Mouse (Mus musculus) testis, postnatal 10 days (tissue): ENCODE measurements around the gene Apobec1.
"Not testable (repeated sequence)": the region's sequence is repeated elsewhere in the genome, so short reads cannot be mapped to it uniquely, and the experiment has no call there.

ENCODE experiments used
- DNase-seq: peaks from one replicate; pipeline ENCODE4 v3.0.0; 2021; ENCODE audit warnings: low spot score

Apobec1 gene

GRCm38 (mm10) chr6:122604260-122604659 is 2.0 kb upstream of the Apobec1 start:
- DNase-seq = no peak

- DNase-seq = no peak
Observed at GRCm38 (mm10) chr6:122602992-122603322, 713 bp upstream of the Apobec1 start.

- no peak for DNase-seq
Observed at GRCm38 (mm10) chr6:122601615-122602014, 629 bp downstream of the Apobec1 start.

DNA sequence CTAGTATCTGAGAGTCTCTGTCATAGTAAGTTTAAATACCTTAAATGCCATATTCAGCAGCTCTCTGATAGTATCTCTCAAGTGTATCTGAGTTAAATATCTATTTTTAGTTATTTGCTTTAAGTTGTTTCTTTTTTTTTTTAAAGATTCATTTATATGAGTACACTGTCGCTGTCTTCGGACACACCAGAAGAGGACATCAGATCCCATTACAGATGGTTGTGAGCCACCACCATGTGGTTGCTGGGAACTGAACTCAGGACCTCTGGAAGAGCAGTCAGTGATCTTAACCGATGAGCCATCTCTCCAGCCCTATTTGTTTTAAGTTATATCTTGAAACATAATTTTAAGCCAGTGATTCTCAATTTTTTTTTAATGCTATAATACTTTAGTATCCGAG is 1.2 kb downstream of the Apobec1 start:
- DNase-seq = no peak

DNA sequence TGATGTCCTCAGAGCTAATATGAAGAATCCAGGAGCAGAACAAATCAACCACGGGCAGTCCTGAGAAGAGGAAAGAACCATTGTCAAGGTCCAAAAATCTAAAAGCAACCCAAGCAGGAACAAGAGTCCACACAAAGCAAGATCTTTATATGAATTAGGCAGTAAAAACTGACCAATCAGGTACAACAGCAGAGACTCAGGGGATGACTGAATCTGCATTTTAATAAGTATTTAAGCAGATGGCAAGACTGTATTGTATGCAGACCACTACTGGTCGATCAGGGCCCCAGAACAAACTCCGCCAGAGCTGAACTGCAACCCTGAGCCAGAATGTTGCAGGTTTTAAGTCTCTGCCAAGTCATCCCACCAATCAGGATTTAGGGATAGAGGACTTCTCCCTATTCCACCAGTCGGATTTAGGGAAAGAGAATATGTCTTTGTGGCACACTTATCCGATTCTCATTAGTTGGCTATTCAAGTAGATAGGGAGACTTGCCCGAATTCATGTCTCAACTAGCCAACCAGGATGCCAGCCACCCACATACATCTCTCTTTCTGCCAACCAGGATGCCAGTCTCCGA is 2.1 kb downstream of the Apobec1 start:
- DNase-seq = no peak

- DNase-seq = no peak
Observed at GRCm38 (mm10) chr6:122599054-122599737, 3.0 kb downstream of the Apobec1 start.

- DNase-seq = no peak
Observed at GRCm38 (mm10) chr6:122598436-122598835, 3.8 kb downstream of the Apobec1 start.

- DNase-seq = no peak
Observed at GRCm38 (mm10) chr6:122598014-122598413, 4.2 kb downstream of the Apobec1 start.

DNA sequence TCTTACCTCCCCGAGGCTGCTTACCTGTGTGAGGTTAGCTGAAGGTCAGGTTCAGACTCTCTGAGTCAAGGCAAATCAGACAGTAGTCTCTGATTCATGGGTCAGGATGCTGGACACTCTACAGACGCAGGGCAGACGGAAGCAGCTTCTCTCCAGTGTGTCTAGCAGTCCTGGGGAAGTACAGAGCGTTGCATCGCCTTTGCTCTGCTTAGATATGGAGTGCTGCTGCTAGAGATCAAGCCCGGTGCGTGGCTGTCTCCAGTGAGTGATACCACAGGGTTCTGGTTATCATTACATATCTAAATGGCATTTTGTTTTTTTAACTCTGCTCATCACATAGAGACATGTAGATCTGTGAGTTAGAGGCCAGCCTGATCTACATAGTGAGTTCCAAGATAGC is 5.6 kb downstream of the Apobec1 start:
- no peak for DNase-seq

DNA sequence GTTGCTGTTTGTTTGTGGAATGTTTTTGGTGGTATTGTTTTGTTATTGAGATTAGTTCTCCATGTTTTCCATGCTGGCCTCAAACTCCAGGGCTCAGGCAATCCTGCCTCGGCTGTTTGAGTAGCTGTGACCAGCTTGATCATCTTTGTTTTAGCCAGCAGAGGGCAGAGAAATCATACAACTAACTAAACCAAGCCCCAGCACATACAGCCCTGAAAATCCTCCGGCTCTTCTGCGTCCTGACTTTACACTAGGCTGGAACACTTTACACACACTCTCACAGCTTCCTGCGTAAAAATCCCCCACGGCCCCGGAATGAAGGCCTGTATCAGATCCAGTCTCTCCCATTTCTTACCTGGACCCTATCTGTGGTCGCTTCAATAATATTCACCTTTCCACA is 6.6 kb downstream of the Apobec1 start:
- DNase-seq = no peak

GRCm38 (mm10) chr6:122592905-122593304 is 9.3 kb downstream of the Apobec1 start:
- DNase-seq = no peak

- DNase-seq = no peak
Observed at GRCm38 (mm10) chr6:122591027-122591758, 11.1 kb downstream of the Apobec1 start.

DNA sequence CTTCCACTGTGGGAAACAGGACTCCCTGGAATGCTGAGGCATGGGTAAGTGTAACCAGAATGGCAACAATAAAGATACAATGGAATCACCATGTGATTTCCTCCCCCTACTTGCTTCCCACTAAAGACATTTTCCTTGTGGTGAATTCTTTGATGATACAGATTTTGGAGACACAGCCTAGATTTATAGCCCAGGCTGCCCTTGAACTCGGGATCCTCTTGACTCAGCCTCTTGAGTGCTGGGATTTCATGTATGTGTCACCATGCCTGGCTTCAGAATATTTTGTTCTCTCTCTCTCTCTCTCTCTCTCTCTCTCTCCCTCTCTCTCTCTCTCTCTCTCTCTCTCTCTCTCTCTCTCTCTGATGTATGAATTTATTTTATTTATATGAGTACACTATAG is 23.2 kb downstream of the Apobec1 start:
- no peak for DNase-seq

DNA sequence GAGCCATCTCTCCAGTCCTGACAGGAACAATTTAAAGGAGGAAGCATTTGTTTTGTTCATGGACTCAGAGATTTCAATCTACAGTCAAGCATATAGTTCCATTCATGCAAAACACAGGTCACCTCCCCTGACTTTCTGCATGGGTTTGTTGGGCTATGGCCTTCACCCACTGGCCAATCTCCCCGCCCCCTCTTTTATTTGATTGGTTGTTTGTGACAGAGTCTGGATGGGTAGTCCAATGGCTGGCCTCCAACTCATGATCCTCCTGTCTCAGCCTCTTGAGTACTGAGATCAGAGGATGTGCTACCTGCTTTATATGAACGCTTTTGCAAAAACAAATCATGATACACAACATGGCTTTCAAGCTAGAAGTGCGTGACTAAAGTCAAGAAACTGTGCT is 25.2 kb downstream of the Apobec1 start:
- no peak for DNase-seq

DNA sequence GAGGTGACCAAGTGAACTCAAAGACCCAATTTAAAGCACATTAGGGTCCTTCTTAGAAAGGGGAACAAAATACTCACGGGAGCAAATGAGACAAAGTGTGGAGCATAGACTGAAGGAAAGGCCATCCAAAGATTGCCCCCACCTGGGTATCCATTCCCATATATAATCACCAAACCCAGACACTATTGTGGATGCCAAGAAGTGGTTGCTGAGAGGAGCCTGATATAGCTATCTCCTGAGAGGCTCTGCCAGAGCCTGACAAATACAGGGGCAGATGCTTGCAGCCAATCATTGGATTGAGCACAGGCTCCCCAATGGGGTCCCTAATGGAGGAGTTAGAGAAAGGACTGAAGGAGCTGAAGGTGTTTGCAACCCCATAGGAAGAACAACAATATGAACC is 27.2 kb downstream of the Apobec1 start:
- DNase-seq = not testable (repeated sequence)

DNA sequence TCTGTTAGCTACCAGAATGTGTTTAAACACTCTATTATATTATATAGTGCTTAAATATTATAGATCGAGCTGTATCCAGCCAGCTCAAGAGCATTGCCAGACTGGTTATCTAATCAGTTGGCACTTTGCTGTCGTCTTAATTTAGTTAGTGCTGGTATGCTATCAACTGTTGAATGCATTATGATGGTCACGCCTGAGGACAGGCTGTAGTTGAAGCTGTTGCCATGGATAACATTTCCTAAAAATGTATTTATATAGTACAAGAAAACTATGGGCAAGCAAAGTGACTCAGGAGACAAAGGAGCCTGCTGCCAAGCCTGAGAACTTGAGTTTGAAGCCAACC is 30.7 kb downstream of the Apobec1 start:
- no peak for DNase-seq

DNA sequence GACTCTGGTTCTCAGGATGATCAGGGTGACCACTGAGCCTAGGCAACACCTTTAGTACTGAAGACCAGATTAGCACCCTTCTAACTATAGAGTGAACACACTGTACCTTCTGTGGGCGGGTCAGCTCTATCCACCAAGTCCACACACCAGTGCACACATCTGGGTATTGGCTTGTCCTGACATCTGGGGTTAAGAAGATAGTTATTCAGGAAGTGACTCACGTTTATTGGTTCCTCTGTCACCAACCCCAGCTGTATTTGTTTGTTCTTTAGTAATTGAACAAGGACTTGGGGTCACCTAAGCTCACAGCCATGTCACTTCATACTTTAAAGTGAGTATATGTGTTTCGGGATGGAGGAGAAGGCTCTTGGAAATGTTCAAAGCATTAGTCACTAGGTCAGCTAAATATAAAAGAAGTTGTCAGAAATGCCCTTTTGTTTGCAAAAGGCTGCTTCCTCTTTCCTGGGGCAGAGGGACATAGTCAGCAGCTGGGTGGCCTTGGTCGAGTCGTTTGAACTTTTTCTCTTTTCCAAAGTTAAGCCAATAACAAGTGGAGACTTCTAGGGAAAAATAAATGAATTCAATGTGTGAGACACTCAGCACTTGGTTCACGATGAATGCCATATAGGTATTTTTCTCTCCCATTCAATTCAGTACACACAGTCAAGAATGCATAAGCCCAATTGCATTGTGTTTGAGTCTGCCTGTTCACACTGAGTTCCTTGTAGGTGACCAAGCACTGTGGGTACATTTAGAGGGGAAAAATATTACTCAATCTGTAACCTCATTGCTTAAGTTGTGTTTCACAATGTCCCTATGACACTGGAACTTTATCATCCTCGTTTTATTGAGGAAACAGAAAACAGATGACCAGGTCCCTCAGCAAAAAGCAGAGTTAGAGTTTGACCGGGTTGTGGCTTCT is 31.3 kb downstream of the Apobec1 start:
- DNase-seq = no peak

GRCm38 (mm10) chr6:122569762-122570161 is 32.5 kb downstream of the Apobec1 start:
- DNase-seq = no peak

GRCm38 (mm10) chr6:122569113-122569512 is 33.1 kb downstream of the Apobec1 start:
- no peak for DNase-seq

DNA sequence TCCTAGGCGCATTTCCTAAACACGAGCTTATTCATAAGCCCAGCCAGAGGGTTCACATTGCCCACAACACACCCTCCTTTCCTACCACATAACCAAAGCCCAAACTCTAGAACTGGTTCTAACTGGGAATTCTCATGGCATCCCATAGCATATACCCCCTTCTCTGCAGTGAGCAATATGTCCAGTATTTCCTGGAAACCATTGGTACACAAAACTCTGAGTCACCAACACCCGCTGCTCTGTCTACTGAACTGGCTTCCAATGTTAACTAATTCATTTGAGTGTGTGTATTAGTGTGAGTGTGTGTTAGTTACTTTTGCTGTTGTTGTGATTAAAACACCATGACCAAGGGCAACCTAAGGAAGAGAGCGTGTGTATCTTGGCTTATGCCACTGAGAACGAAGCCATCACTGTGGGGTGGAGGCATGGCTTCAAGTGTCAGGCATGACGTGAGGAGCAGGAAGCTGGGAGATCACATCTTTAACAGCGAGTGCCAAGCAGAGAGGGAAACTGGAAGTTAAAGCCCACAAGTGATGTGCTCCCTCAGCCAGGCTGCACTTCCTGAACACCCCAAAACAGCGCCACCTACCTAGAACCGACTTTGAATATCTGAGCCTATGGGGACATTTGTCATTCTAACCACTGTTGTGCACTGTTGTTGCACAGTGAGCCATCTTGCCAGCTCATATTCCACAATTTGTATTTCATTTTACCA is 37.0 kb downstream of the Apobec1 start:
- DNase-seq = no peak

DNA sequence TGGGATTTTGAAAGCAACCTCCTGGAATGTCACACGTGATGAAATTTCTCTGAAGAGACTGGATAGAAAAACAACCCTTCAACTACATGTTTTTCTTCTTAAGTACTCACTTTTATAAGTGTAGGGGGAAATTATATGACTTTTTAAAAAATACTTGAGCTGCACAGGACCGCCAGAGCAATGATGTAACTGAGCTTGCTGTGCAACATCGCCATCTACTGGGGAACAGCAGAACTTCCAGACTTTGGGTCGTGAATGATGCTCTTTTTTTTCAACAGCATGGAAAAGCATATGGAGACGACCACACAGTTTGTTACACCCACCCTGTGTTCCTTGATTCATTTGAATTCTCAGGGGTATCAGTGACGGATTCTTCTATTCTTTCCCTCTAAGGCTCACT is 39.8 kb downstream of the Apobec1 start:
- peak; percentile 74 for DNase-seq

GRCm38 (mm10) chr6:122561005-122561404 is 41.2 kb downstream of the Apobec1 start:
- peak; percentile 45 for DNase-seq
